Mouse (Mus musculus) olfactory bulb, adult 2 months (tissue): ENCODE results near the gene Ano9.

ENCODE experiments used
- CTCF ChIP-seq: fragments of 200-500 bp; IDR thresholded peaks from 2 replicates; pipeline ENCODE4 v1.5.1; 2012; ENCODE audit warnings: low read depth, mild to moderate bottlenecking, low read length, moderate library complexity; ENCODE audit not compliant: insufficient read depth
- POLR2A ChIP-seq: fragments of 200-500 bp; IDR thresholded peaks from 2 replicates; pipeline ENCODE4 v1.6.1; 2012; ENCODE audit warnings: mild to moderate bottlenecking, low read depth, low read length, moderate library complexity; ENCODE audit not compliant: insufficient read depth

DNA sequence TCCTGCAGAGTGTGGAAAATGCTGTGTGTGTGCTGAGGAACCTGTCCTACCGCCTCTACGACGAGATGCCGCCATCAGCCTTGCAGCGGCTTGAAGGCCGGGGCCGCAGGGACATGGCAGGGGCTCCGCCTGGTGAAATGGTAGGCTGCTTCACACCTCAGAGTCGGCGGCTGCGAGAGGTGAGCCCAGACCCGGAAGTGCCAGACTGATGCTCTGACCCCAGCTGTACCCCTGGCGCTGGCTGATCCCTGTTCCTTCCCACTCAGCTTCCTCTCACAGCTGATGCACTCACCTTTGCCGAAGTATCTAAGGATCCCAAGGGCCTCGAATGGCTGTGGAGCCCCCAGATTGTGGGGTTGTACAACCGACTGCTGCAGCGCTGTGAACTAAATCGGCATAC lies 29.1 kb downstream of the Ano9 start:
- no peak for TF ChIP-seq CTCF
- TF ChIP-seq POLR2A, result no peak
